Mouse (Mus musculus): ENCODE measurements around the gene Lpp.
A peak's percentile ranks its signal among the peaks of the same experiment; 100 is the strongest.

Gene Lpp

DNA sequence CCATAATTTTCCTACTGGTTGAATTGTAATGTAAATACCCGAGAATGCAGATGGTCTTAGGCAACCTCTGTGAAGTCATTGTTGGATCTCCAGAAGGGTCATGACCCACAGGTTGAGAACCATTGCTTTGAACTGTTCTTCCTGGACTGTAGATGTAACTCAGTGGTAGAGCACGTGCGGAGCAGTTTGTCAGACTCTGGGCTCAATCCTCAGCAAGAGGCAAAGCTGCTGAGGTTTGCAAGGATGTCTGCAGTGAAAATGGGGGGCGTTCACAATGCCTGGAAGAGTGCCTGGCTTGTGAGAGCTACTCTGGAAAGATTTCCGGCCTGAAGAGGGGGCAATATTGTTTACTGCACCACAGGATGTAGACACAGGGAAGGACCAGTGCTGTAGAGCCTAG, 6.2 kb downstream of the Lpp start:
- DNase-seq (ENCODE audit: low spot score in 2 of 2): no peak

GRCm38 (mm10) chr16:24400776-24401175, 7.5 kb downstream of the Lpp start:
- no peak for DNase-seq (ENCODE audit: low spot score in 2 of 2)

DNA sequence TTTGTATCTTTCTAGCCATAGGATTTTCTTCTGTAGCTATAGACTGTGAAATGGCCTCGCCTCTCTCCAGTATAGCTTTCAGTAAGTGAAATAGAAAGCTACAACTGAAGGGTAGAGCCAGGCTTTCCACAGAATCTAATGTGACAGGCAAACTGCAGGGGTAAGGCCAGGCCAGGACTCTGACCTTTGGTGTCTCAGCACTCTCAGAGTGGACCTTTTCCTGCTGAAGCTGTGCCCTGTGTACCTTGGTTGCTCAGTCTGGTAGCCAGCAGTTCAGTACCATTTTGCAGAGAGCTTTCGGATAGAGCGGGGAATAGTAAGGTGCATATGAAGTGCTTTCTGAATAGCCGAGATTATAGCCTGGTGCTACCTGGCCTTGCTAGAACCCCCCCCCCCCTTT, 9.5 kb downstream of the Lpp start:
- DNase-seq (ENCODE audit: low spot score in 2 of 2): no peak

DNA sequence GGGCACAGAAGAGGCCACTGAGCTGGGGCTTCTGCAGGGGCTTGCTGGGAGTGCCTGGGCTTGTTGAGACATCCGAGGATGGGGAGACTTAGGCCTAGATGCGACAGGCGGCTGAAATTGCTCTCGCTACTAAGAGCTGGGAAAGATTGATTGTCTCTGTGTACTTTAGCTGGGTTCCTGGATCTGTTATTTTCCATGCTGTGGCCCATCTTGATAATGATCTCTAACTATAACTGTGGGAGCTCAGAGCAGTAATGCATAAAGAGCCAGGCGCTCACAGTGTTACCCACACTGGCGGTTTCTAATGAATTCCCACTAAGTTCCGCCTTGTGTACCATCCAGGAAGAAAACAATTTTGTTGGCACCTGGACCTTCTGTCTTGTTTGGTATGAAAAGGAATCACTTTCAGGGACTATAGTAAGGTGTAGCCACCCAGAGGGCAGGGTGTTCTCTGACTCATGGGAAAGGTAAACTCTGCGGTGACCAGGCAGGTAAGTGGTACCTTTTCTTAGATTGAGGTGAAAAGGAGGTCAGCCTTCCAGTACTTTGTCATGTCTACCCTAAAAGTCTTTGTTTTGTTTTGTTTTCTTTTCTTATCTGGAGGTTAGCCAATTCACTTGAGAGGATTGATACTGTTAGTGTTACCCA, 10.6 kb downstream of the Lpp start:
- DNase-seq (ENCODE audit: low spot score in 2 of 2): peak in 1 of 2 experiments; percentile 63

GRCm38 (mm10) chr16:24406521-24406920, 13.2 kb downstream of the Lpp start:
- no peak for DNase-seq (ENCODE audit: low spot score in 2 of 2)

GRCm38 (mm10) chr16:24411281-24411680, 18.0 kb downstream of the Lpp start:
- DNase-seq (ENCODE audit: low spot score in 2 of 2): no peak

- DNase-seq (ENCODE audit: low spot score in 2 of 2): no peak
These were observed 18.9 kb downstream of the Lpp start for GRCm38 (mm10) chr16:24412193-24412592.

GRCm38 (mm10) chr16:24413059-24413458, 19.8 kb downstream of the Lpp start:
- no peak for DNase-seq (ENCODE audit: low spot score in 2 of 2)

DNA sequence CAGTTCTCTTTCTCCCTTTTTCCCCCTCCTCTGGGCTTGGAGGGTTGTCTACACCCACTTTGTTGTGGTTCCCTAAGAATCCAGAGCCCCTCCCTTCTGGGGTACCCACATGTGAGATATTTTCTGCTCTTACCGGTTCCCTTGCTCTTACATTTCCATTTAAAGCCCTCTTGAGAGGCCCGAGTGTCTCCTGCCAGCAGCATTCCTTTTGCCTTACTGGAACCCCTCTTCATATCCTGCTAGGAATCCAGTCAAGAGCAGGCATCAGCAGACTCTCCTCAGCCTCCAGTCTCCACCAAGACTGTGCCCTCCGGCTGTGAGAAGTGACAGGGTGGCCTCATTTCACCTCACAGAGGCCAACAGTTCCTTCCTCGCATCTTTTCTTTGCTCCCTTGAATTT, 24.7 kb downstream of the Lpp start:
- no peak for DNase-seq (ENCODE audit: low spot score in 2 of 2)

DNA sequence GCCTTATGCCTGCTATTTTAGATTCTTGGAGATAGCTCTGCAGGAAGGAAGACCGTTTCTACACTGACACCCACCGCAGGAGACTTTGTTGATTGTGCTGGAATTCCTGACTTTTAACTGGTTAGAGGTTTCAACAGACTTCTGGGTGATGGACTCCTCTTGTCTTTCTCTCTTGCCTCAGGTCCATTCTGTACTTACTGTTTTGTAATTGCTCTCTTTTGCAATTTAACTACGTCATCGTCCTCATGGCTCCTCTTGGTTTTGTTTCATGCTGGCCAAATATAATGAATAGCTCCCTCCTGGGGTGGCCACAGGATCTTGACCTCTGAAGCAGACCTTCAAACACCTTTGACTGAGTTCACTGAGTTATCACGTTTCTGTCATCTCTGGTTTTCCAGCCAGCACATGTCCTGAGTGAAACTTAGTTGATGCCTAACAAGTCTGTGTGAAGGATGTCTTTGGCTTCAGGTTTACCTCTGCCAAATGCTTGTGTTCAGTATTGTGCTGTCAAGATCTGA, 27.4 kb downstream of the Lpp start:
- no peak for DNase-seq (ENCODE audit: low spot score in 2 of 2)

GRCm38 (mm10) chr16:24421687-24422418, 28.5 kb downstream of the Lpp start:
- DNase-seq (ENCODE audit: low spot score in 2 of 2): no peak

- no peak for DNase-seq (ENCODE audit: low spot score in 2 of 2)
These were observed 29.9 kb downstream of the Lpp start for GRCm38 (mm10) chr16:24423196-24423595.

DNA sequence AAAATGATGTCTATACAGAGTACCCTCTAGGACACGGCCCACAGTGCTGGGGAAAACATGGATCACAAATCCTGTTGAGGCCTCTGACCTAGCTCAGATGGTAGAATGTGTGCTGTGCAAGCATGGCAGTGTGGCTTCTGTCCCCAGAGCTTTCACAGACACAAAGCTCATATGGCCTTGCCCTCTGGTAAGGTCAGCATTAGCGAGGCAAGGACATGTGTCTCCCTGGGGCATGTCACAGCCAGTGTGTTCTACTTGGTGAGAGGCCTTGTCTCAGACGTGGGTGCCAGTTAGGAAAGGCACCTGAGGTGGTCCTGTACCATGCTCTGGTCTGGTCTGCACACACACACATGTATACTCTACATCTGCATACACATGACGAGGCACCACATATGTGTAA, 30.4 kb downstream of the Lpp start:
- DNase-seq (ENCODE audit: low spot score in 2 of 2): no peak

DNA sequence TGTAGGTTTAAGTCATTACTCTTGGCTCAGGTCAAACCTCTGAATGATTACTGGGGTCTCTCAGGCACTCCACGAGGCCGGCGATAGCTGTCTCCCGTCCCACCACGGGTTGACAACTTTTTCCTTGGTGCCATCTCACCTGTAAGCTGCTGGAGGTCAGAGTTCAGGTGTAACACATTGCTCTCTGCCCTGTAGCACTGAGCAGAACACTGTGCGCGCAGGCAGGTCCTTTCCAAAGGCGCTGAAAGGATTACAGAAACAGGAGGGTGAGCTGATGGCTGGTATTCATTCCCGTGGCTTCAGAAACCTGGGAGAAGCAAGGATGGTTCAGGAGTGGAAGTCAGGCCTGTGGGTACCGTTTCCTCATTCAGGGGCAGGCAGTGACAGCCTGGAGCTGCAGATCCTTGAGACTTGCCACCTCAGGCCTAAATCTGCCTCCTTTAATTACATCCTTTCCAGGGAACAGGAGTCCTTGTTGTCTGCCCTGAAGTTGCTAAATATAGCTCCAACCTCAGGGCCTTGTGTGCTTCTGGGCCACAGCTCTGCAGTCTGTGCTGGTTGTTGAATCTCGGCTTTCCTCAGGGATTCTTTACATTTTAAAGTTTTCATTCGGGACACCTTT, 31.2 kb downstream of the Lpp start:
- DNase-seq (ENCODE audit: low spot score in 2 of 2): no peak

- DNase-seq (ENCODE audit: low spot score in 2 of 2): no peak
These were observed 32.5 kb downstream of the Lpp start for GRCm38 (mm10) chr16:24425816-24426215.

GRCm38 (mm10) chr16:24427606-24428005, 34.3 kb downstream of the Lpp start:
- DNase-seq (ENCODE audit: low spot score in 2 of 2): no peak

DNA sequence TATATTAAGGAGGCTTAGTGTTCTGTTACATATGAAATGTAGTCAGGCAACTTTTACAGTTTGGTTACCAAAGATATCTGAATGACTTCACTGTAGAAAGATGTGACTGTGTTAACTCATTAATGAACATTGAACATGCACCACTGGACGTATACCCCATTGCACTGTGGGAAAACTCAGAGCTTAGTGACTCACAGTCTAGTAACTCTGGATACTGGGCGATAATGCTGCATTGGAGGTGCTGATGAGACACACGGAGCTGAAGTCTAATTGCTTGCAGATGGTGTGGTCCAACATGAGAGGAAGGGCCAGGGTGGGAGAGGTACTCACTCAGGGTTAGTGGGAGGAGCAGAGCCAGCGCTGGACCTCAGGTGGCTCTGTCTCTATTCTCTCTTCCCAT, 34.7 kb downstream of the Lpp start:
- DNase-seq (ENCODE audit: low spot score in 2 of 2): no peak

DNA sequence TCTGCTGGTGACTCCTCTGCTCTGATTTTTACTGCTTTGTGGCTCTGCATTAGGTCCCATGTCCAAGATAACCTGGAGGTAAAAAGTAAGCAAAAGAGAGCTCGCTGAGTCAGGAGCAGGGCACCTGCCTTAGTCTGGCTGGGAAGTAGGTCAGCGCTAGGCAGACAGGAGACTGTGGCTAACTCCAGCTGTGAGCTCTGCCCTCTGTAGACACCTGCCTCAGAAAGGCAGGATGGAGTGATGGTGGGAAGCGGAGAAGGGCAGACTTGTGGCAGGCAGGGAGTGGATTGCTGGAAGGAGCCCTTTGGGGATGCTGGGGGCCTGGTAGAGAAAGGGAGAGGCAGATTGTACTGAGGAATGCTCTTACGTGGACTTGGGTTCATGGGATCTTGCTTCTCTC, 35.4 kb downstream of the Lpp start:
- no peak for DNase-seq (ENCODE audit: low spot score in 2 of 2)

DNA sequence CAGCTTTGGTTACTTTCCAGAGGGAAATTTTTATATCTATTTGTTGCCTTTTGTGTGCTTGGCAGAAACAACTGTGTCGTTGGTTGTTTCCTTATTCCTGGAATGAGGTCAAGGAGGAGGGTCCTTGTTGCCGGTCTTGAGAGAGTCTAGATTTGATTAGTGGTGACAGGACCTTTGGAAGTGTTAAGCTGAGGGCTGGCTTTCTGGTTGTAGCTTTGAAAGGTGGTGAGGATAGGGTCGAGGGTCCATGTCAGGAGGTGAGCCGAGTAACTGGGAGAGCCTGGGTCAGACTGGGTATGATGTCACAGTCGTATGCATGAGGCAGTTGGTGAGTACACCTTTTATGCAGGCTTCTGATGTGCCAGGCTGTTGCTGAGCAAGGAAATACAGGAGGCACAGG, 36.4 kb downstream of the Lpp start:
- DNase-seq (ENCODE audit: low spot score in 2 of 2): no peak

DNA sequence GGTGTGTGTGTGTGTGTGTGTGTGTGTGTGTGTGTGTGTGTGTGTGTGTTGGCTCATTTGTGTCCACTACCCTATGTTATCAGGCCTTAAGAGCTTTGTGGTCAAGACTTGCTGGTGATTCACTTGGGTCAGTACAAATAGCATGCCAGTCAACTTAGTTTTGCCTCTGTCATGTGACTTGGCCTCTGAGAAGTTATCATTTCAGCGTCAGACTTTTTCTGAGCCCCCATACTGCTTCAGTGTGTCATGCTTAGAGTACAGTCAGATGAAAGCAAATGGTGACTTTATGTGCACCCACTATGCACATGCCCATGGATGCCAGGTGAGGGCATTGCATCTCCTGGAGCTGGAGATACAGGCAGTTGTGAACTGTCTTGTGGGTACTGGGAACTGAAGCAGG, 38.5 kb downstream of the Lpp start:
- DNase-seq (ENCODE audit: low spot score in 2 of 2): no peak

- no peak for DNase-seq (ENCODE audit: low spot score in 2 of 2)
These were observed 40.3 kb downstream of the Lpp start for GRCm38 (mm10) chr16:24433563-24433962.

- DNase-seq (ENCODE audit: low spot score in 2 of 2): no peak
These were observed 40.7 kb downstream of the Lpp start for GRCm38 (mm10) chr16:24434026-24434425.

- DNase-seq (ENCODE audit: low spot score in 2 of 2): no peak
These were observed 41.3 kb downstream of the Lpp start for GRCm38 (mm10) chr16:24434531-24435114.
